Mouse (Mus musculus) bone marrow macrophage, adult 2 months (primary cell): Measurements from ENCODE around the gene Traf4. TPM values are rescaled to one million over a fixed set of nuclear protein-coding genes. Genes with fewer than 3 reads are reported as not detected.

Source experiments
- H3K27ac ChIP-seq: 2 replicates; pipeline ENCODE4 v1.5.1; 2012; ENCODE audit warnings: low read depth, low read length; ENCODE audit not compliant: insufficient read depth
- H3K4me1 ChIP-seq: 2 replicates; pipeline ENCODE4 v1.6.1; 2012; ENCODE audit warnings: low read length; ENCODE audit not compliant: control insufficient read depth, insufficient read depth
- H3K4me3 ChIP-seq: 2 replicates; pipeline ENCODE4 v1.5.1; 2012; ENCODE audit warnings: mild to moderate bottlenecking, low read length, moderate library complexity; ENCODE audit not compliant: insufficient read depth
- CTCF ChIP-seq: IDR thresholded peaks from 2 replicates; pipeline ENCODE4 v1.5.1; 2012; ENCODE audit warnings: low read depth, mild to moderate bottlenecking, low read length, moderate library complexity
- POLR2A ChIP-seq: IDR thresholded peaks from 2 replicates; pipeline ENCODE4 v1.6.1; 2012; ENCODE audit warnings: mild to moderate bottlenecking, low read depth, low read length, borderline replicate concordance
- polyA plus RNA-seq: library from polyadenylated mRNA; stranded (reverse); fragments of >200 nt; gene quantifications from 2 replicates; pipeline ENCODE4 v1.2.4, GENCODE M21; 2012; ENCODE audit not compliant: missing spikeins, insufficient read depth, insufficient read length

Traf4 gene
- polyA plus RNA-seq, 1 experiment = 0.68 TPM

DNA sequence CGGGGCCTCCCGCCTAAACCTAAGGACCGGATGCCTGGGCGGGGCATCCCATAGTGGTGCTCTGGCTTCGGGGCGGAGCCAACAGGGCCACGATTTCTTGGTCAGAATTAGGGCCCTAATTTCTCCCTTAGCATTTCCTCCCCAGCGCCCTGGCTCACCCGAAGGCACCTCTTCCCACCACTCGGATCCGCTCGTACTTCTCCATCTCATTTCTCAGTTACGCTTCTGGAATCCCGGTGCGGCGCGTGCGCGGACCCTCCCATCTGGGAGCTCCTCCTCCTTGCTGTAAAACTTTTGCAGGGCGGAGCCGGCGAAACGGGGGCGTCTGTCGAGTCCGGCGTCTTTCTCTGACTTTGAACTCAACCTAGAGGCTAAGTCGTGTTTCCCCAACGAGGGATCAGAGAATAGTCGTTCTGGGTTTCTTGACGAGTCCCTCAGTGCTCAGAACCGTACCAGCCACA is 11.0 kb upstream of the Traf4 start, which contains the start of the genes Nek8 and Tlcd1:
Nek8 (minus strand) TSS at position 274 of the 461 bp plus-strand sequence.
Tlcd1 (plus strand) TSS at position 310 of the 461 bp plus-strand sequence.
- Histone ChIP-seq H3K4me1 (peaks cover 13% of the 10 kb centered on the region), H3K4me3 (peak within 1 kb of the TSS; percentile 78), H3K27ac (peak within 1 kb of the TSS; percentile 82)
- TF ChIP-seq POLR2A (peak; percentile 33; the same call in 1 of the 2 replicates), CTCF (no peak)

DNA sequence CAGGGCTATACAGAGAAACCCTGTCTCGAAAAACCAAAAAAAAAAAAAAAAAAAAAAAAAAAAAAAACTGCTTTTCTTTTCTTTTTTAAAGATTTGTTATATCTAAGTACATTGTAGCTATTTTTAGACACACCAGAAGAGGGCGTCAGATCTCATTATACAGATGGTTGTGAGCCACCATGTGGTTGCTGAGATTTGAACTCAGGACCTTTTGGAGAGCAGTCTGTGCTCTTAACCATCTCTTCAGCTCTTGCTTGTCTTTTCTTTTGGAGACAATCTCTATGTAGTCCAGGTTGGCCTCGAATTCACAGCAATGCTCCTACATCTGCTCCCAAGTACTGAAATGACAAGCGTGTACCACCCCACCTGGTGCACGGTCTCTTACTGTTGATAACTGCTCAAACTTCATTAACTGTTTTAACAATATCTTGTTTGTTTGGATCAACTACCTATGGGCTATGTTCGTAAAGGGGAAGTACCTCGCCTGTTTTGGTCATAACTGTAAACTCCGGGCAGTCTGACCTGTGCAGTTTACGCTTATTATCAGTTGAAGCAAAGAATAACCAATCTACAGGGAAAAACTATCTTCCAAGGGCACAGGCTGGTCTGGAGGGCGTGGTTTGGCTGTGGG is 10.5 kb upstream of the Traf4 start:
- Histone ChIP-seq H3K4me3 (peak overlapping the region; percentile 78), H3K27ac (no peak overlapping the region), H3K4me1 (peaks cover 8% of the 10 kb centered on the region)
- no peak for TF ChIP-seq CTCF
- TF ChIP-seq POLR2A = no peak

DNA sequence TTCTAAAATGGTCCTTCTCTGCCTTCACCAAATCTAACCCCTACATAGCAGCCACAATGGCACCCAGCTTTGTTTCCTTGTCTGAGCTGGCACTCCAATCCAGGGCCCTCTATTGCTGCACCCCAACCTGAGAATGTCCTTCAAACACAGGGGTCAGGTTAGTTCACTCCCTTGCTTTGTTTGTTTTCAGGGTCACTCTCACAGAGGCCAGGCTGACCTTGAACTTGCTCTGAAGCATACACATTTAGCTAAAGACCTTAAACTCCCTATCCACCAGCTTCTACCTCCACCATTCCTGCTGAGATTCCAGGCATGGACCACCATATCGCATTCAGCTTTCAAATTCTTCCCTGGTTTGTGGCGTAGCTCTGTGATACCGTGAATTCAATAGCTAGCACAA is 9.1 kb upstream of the Traf4 start:
- H3K4me1 ChIP-seq = no peaks in the 10 kb centered on the region
- no peak overlapping the region for H3K4me3 ChIP-seq
- no peak overlapping the region for H3K27ac ChIP-seq
- TF ChIP-seq POLR2A (no peak), CTCF (no peak)

DNA sequence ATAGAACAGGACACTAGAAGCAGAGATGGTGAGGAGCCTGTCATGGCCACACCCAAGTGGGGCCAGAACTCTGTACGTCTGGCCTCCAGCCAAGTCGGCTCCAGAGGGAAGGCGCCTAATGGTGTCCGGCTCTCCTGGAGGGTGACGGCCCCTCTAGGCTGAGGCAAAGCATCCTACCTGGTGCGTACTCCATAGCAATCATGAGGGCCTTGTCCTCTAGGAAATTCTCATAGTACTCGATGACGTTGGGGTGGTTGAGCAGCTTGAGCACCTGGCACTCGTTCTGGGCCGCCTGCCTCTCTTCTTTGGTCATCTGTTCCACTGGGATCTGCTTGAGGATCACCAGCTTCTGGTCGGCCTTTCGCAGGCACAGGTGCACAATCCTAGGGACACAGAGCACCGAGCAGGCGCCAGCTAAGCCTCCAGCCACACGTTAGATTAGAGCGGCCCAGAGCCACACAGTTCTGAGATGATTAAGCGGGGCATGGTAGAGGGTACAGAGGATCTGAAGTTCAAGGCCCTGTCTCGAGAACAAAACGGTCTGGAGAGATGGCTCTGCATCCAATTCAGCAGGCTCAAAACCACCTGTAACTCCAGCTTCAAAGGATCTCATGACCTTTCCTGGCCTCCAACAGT is 7.5 kb upstream of the Traf4 start:
- H3K4me3 ChIP-seq = no peak overlapping the region
- TF ChIP-seq CTCF = no peak
- TF ChIP-seq POLR2A = no peak
- no peaks in the 10 kb centered on the region for H3K4me1 ChIP-seq

DNA sequence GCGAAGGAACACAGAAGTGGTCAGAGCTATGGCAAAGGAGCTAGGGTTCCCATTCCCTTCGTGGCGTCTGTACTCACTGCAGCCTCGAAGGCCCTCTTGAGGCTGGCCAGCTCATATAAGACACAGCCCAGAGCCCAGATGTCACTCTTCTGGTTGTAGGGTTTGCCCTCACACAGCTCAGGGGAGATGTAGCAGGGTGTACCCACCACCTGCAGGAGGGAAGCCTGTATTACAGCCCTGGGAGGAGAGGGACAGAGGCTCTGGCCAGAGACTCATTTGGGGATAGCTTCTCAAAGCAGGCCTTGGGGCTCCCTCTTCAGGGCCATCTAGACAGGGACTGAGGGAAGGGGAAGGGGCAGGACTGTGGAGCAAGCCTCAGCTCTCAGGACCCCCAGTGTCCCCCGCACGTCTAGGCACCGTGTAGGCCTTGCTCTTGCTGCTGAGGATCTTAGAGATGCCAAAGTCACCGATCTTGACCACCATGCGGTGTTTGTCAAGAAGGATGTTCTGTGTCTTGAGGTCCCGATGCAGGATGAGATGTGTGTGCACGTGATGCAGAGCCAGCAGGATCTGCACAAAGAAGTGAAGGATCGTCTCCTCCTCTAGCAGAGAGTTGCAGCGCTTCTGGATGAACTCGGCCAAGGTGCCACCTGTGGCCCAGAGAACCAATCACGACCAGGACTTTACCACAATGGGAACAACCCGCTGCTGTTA is 6.8 kb upstream of the Traf4 start:
- TF ChIP-seq POLR2A (no peak), CTCF (no peak)
- H3K27ac ChIP-seq = no peak overlapping the region
- no peaks in the 10 kb centered on the region for H3K4me1 ChIP-seq
- no peak overlapping the region for H3K4me3 ChIP-seq

More for the DNA sequence above, 7.5 kb upstream of the Traf4 start:
- no peak overlapping the region for H3K27ac ChIP-seq

DNA sequence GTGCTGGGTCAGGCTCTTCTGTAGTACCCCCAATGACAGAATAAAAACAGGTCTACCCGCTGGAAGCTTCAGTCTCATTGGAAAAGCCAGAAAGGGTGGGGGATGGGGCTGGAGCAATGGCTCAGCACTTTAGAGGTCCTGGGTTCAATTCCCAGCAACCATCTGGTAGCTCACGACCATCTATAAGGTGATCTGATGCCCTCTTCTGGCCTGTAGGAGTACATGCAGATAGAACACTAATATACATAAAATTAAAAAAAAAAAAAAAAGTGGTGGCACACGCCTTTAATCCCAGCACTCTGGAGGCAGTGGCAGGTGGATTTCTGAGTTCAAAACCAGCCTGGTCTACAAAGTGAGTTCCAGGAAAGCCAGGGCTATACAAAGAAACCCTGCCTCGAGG is 5.9 kb upstream of the Traf4 start:
- peaks cover 2% of the 10 kb centered on the region; the same call in 1 of the 2 replicates for H3K4me1 ChIP-seq
- no peak overlapping the region for H3K27ac ChIP-seq
- no peak for TF ChIP-seq POLR2A
- peak; percentile 26; the same call in 1 of the 2 replicates for TF ChIP-seq CTCF
- no peak overlapping the region for H3K4me3 ChIP-seq

DNA sequence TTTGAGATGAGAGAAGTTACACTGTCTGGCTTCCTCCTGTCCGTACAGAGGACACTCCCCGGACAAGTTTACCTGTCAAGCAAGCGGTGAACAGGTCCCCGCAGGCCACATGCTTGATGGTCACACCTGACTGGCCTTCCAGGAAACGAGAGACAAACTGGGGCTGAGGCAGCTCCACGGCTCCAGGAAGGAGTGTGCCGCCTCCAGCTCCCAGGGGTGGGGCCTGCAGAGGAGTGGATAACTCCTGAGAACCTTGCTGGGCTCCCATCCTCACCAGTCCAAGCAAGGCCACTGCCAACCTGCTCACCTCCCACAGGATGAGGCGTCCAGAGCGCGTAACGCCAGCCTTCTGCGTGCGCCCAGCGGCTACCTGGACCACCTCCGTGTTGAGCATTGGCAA is 4.9 kb upstream of the Traf4 start:
- H3K4me3 ChIP-seq = no peak overlapping the region
- H3K27ac ChIP-seq = no peak overlapping the region
- peaks cover 7% of the 10 kb centered on the region for H3K4me1 ChIP-seq
- TF ChIP-seq POLR2A = no peak
- TF ChIP-seq CTCF = no peak

DNA sequence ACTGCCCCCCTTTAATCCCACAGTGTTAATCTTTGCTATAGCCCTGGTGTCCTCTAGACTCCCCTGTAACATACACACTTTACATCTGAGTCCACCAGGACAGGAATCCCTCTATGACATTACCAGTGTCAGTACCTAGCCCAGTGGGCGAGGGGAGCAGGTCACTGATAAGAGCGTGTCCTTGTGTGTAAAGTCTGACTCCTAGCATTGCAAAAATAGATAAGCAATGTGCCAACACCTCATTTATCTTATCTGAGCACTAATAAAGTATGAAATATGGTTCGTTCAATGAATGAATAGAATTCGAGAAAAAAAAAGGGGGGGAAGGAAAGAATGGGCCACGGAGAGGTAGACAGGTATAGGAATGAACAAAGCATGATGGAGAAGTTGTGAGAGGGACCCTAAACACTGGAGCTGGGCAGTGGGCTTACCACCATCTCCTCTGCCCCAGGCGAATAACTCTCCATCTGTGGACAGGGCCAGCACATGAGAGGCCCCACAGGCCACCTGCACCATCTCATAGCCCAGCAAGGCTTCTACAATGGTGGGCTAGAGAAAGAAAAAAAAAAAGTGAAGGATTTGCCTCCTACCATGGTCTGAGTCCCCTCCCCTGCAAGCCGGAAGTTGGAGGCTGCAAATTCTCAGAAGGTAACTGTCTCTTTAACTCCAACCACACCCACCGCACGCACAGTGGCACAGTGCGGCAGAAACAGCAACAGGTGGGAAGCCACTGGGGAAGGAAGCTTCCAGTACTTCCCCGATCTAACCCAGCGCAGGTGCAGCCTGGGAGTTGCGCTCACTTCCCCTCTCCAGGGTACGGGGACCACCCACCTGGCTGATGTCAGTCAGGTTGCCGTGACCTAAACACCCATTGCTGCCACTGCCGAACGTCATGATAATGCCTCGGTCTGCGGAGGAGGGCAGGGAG is 3.4 kb upstream of the Traf4 start:
- H3K4me3 ChIP-seq = no peak overlapping the region
- H3K4me1 ChIP-seq = peaks cover 12% of the 10 kb centered on the region
- H3K27ac ChIP-seq = no peak overlapping the region
- no peak for TF ChIP-seq CTCF
- TF ChIP-seq POLR2A = no peak
